Mouse (Mus musculus) hindbrain, embryonic 14.5 days (tissue): ENCODE measurements at regions not wholly inside any gene's neighbourhood (a gene's known extent, or its start where the extent isn't known, plus 50 kb on each side); places are given as distances from the start of the nearest gene placed in this dataset.

Experiments used
- ATAC-seq: fragments of 200-750 bp; cut with Nextera tagmentation; 2 replicates; pipeline ENCODE4 v1.8.0; 2017; ENCODE audit warnings: moderate number of reproducible peaks, mild to moderate bottlenecking, moderate TSS enrichment, moderate library complexity; ENCODE audit not compliant: low FRiP score
- DNase-seq: peaks from one replicate; pipeline ENCODE4 v3.0.0-alpha.2; 2015; ENCODE audit warnings: low spot score
- H3K27ac ChIP-seq: fragments of 300-500 bp; sonication (generic); 2 replicates; pipeline ENCODE4 v1.5.1; 2014; ENCODE audit warnings: mild to moderate bottlenecking, moderate library complexity
- H3K27me3 ChIP-seq: fragments of 300-500 bp; sonication (generic); 2 replicates; pipeline ENCODE4 v1.6.1; 2014; ENCODE audit warnings: mild to moderate bottlenecking, low read length, mixed read lengths; ENCODE audit not compliant: control insufficient read depth, insufficient read depth
- H3K36me3 ChIP-seq: fragments of 300-500 bp; sonication (generic); replicated peaks from 2 replicates; pipeline ENCODE4 v1.6.1; 2014; ENCODE audit not compliant: control insufficient read depth, insufficient read depth
- H3K4me1 ChIP-seq: fragments of 300-500 bp; sonication (generic); replicated peaks from 2 replicates; pipeline ENCODE4 v1.6.1; 2014; ENCODE audit warnings: antibody characterized with exemption, low read length, mixed read lengths; ENCODE audit not compliant: control insufficient read depth, insufficient read depth
- H3K4me2 ChIP-seq: fragments of 300-500 bp; sonication (generic); replicated peaks from 2 replicates; pipeline ENCODE4 v1.6.1; 2014; ENCODE audit warnings: mild to moderate bottlenecking, moderate library complexity
- H3K4me3 ChIP-seq: fragments of 300-500 bp; sonication (generic); replicated peaks from 2 replicates; pipeline ENCODE4 v1.5.1; 2014; ENCODE audit warnings: mild to moderate bottlenecking, low read length
- H3K9ac ChIP-seq: fragments of 300-500 bp; sonication (generic); 2 replicates; pipeline ENCODE4 v1.6.1; 2014
- H3K9me3 ChIP-seq: fragments of 300-500 bp; sonication (generic); 2 replicates; pipeline ENCODE4 v1.6.1; 2016; ENCODE audit warnings: low read length; ENCODE audit not compliant: control insufficient read depth
- WGBS: fragments of 180-500 bp; shearing (Covaris S2); extraction: QIAGEN DNeasy Blood & Tissue Kit; methylation state at CpG from one replicate; pipeline ENCODE4 v1.1.7; 2014; 5-methylcytosine and 5-hydroxymethylcytosine counted together

- peaks cover 7% of the 10 kb centered on the region for H3K4me1 ChIP-seq
- ATAC-seq (no peak), DNase-seq (no peak)
- WGBS, result 73% methylated on average over 3 of the region's 3 CpGs
- H3K4me3 ChIP-seq, result no peak overlapping the region
- H3K4me2 ChIP-seq, result no peak overlapping the region
- no peak overlapping the region for H3K27ac ChIP-seq
- H3K9ac ChIP-seq, result no peak overlapping the region
- no peaks in the 10 kb centered on the region for H3K9me3 ChIP-seq
- no peaks in the 10 kb centered on the region for H3K27me3 ChIP-seq
- no peaks in the 10 kb centered on the region for H3K36me3 ChIP-seq
Observed at GRCm38 (mm10) chr5:54200032-54200431, 201.7 kb downstream of the Stim2 start.

GRCm38 (mm10) chr5:54200587-54200986 lies 202.3 kb downstream of the Stim2 start:
- H3K9me3 ChIP-seq, result no peaks in the 10 kb centered on the region
- H3K9ac ChIP-seq, result no peak overlapping the region
- H3K27me3 ChIP-seq, result no peaks in the 10 kb centered on the region; the same call in 1 of the 2 replicates
- no peak overlapping the region for H3K4me2 ChIP-seq
- ATAC-seq, result no peak
- 90% methylated on average over 5 of the region's 5 CpGs for WGBS
- peaks cover 7% of the 10 kb centered on the region for H3K4me1 ChIP-seq
- DNase-seq, result no peak
- H3K36me3 ChIP-seq, result no peaks in the 10 kb centered on the region
- H3K27ac ChIP-seq, result no peak overlapping the region
- no peak overlapping the region for H3K4me3 ChIP-seq

- H3K4me1 ChIP-seq, result 0 out of 2 replicates have a peak, but pooled peaks cover 3% of the 10 kb centered on the region
- no peak overlapping the region for H3K9ac ChIP-seq
- DNase-seq (no peak), ATAC-seq (no peak)
- no peaks in the 10 kb centered on the region for H3K36me3 ChIP-seq
- H3K4me2 ChIP-seq, result no peak overlapping the region
- no peak overlapping the region for H3K4me3 ChIP-seq
- H3K27ac ChIP-seq, result no peak overlapping the region
- H3K9me3 ChIP-seq, result no peaks in the 10 kb centered on the region
- no peaks in the 10 kb centered on the region for H3K27me3 ChIP-seq
Observed at GRCm38 (mm10) chr5:54211457-54211856, 213.2 kb downstream of the Stim2 start.

- Histone ChIP-seq H3K9ac (no peak overlapping the region), H3K36me3 (no peaks in the 10 kb centered on the region), H3K4me1 (0 out of 2 replicates have a peak, but pooled peaks cover 3% of the 10 kb centered on the region), H3K4me2 (no peak overlapping the region), H3K9me3 (no peaks in the 10 kb centered on the region), H3K27ac (no peak overlapping the region), H3K27me3 (no peaks in the 10 kb centered on the region), H3K4me3 (no peak overlapping the region)
- ATAC-seq, result no peak
- no peak for DNase-seq
- WGBS, result 49% methylated on average over 5 of the region's 5 CpGs
Observed at GRCm38 (mm10) chr5:54212038-54212589, 213.8 kb downstream of the Stim2 start.

GRCm38 (mm10) chr5:54225031-54225430 lies 226.7 kb downstream of the Stim2 start:
- H3K9me3 ChIP-seq, result no peaks in the 10 kb centered on the region
- H3K4me2 ChIP-seq, result no peak overlapping the region
- ATAC-seq (no peak), DNase-seq (no peak)
- H3K27ac ChIP-seq, result no peak overlapping the region
- no peaks in the 10 kb centered on the region for H3K27me3 ChIP-seq
- no peaks in the 10 kb centered on the region for H3K36me3 ChIP-seq
- no peaks in the 10 kb centered on the region for H3K4me1 ChIP-seq
- no peak overlapping the region for H3K9ac ChIP-seq
- no peak overlapping the region for H3K4me3 ChIP-seq

GRCm38 (mm10) chr5:54234580-54234979 lies 236.3 kb downstream of the Stim2 start:
- ATAC-seq (no peak), DNase-seq (no peak)
- no peak overlapping the region for H3K4me3 ChIP-seq
- H3K27me3 ChIP-seq, result no peaks in the 10 kb centered on the region
- WGBS, result 87% methylated on average over 1 of the region's 1 CpGs
- no peak overlapping the region for H3K4me2 ChIP-seq
- no peaks in the 10 kb centered on the region for H3K9me3 ChIP-seq
- no peaks in the 10 kb centered on the region for H3K4me1 ChIP-seq
- H3K27ac ChIP-seq, result no peak overlapping the region
- H3K36me3 ChIP-seq, result no peaks in the 10 kb centered on the region
- no peak overlapping the region for H3K9ac ChIP-seq

GRCm38 (mm10) chr5:54235226-54235625 lies 236.9 kb downstream of the Stim2 start:
- Histone ChIP-seq H3K27me3 (no peaks in the 10 kb centered on the region), H3K36me3 (no peaks in the 10 kb centered on the region), H3K9me3 (no peaks in the 10 kb centered on the region), H3K4me2 (no peak overlapping the region), H3K9ac (no peak overlapping the region), H3K27ac (no peak overlapping the region), H3K4me3 (no peak overlapping the region), H3K4me1 (no peaks in the 10 kb centered on the region)
- DNase-seq (no peak), ATAC-seq (no peak)
- WGBS, result 54% methylated on average over 6 of the region's 6 CpGs

GRCm38 (mm10) chr5:54237226-54237625 lies 238.9 kb downstream of the Stim2 start:
- Histone ChIP-seq H3K4me1 (no peaks in the 10 kb centered on the region), H3K27me3 (no peaks in the 10 kb centered on the region), H3K9ac (no peak overlapping the region), H3K27ac (no peak overlapping the region), H3K9me3 (no peaks in the 10 kb centered on the region), H3K4me3 (no peak overlapping the region), H3K4me2 (no peak overlapping the region), H3K36me3 (no peaks in the 10 kb centered on the region)
- ATAC-seq (no peak), DNase-seq (no peak)
- WGBS, result 88% methylated on average over 2 of the region's 2 CpGs

- Histone ChIP-seq H3K9ac (no peak overlapping the region), H3K4me1 (no peaks in the 10 kb centered on the region), H3K27ac (no peak overlapping the region), H3K27me3 (no peaks in the 10 kb centered on the region), H3K4me2 (no peak overlapping the region), H3K36me3 (no peaks in the 10 kb centered on the region), H3K9me3 (no peaks in the 10 kb centered on the region), H3K4me3 (no peak overlapping the region)
- no peak for ATAC-seq
- WGBS, result 66% methylated on average over 3 of the region's 3 CpGs
- no peak for DNase-seq
Observed at GRCm38 (mm10) chr5:54238646-54239167, 240.4 kb downstream of the Stim2 start.

- H3K9ac ChIP-seq, result no peak overlapping the region
- no peaks in the 10 kb centered on the region for H3K4me1 ChIP-seq
- WGBS, result 93% methylated on average over 3 of the region's 3 CpGs
- no peaks in the 10 kb centered on the region for H3K27me3 ChIP-seq
- H3K36me3 ChIP-seq, result no peaks in the 10 kb centered on the region
- no peaks in the 10 kb centered on the region for H3K9me3 ChIP-seq
- DNase-seq (no peak), ATAC-seq (no peak)
- H3K27ac ChIP-seq, result no peak overlapping the region
- no peak overlapping the region for H3K4me2 ChIP-seq
- no peak overlapping the region for H3K4me3 ChIP-seq
Observed at GRCm38 (mm10) chr5:54239586-54239985, 241.3 kb downstream of the Stim2 start.
